Mouse (Mus musculus) gastrocnemius, postnatal 14 days (tissue): ENCODE measurements around the gene Supt7l. TPM values are rescaled to one million over a fixed set of nuclear protein-coding genes. Genes with fewer than 3 reads are reported as not detected.

Experiments
- DNase-seq: peaks from one replicate; pipeline ENCODE4 v3.0.0; 2021; ENCODE audit warnings: mixed read lengths
- intact Hi-C: fragments of 180-260 bp; cut with DNase I; formaldehyde crosslinking; loops from one replicate; pipeline ENCODE4 v1.15.1; 2025; ENCODE audit warnings: low total_unique reads
- total RNA-seq, 2 experiments: library from RNA; stranded (reverse); gene quantifications; 2 replicates each; pipeline ENCODE4 v1.2.3; 2021

The Supt7l gene
- total RNA-seq, 2 experiments from 2014 or later, result 9.6 to 10.0 TPM

DNA sequence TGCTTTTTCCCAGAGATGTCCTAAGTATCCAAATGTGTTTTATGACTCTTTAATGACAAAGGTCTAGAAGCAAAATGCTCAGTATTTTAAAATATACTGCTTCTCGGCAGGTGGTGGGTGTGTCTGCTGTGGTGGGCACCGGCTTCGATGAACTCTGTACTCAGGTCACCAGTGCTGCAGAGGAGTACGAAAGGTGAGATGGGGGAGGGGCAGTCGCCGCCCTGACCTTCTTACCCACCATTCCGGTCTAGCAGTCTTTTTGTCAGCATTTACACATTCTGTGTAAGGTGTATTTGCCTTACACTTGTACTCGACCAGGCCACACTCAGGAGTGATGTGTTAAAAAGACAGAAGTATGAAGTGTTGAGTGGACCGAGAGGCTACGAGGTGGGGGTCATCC, 22.8 kb downstream of the Supt7l start:
- intact Hi-C loops, result no loop called here
- DNase-seq, result no peak

DNA sequence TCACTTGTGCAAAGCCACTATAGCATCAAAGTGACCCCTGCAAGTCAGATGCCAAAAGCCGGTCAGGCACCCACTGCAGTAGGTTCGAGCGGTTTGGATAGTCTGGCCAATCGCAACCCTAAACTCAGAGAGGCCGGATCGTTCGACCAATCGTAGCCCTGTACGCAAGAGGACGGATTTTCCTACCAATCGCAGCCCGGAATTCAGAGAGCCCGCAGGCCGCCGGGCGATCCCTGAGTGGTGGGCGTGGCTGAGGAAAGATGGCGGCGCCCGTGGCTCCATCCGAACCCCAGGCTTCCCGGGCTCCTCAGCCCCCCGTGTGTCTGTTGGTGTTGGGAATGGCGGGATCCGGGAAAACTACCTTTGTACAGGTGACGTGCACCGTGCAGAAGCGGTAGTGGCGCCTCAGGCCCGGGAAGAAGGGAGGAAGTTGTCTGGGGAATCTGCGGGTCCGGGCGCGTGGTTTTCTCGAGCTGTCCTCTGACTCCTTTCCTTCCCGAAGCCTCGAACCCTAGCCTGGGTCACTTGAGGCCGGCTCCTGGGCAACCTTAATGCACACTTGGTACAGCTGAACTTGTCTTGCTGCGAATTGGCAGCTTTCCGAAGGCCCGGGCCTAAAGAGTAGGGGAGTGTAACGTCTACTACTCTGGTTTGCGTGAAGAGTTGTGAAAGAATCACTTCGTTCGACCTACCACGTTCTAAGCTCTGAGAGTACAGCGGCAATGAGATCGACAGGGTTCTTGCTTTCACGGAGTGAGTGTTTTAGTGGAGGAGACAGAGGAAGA, 32.9 kb downstream of the Supt7l start, which contains the start of gene Gpn1:
Gene Gpn1, plus strand, starts transcription at position 229 of the 785 bp plus-strand sequence.
- peak; percentile 88 for DNase-seq
- intact Hi-C loops, result no loop called here

GRCm38 (mm10) chr5:31492031-31492430, 35.6 kb downstream of the Supt7l start:
- intact Hi-C loops, result no loop called here
- DNase-seq, result no peak

GRCm38 (mm10) chr5:31489116-31489769, 38.4 kb downstream of the Supt7l start:
- no peak for DNase-seq
- intact Hi-C loops, result no loop called here

GRCm38 (mm10) chr5:31487889-31488288, 39.7 kb downstream of the Supt7l start:
- no peak for DNase-seq
- intact Hi-C loops, result no loop called here

GRCm38 (mm10) chr5:31485440-31485839, 42.2 kb downstream of the Supt7l start, which contains the start of gene 4930548H24Rik:
Gene 4930548H24Rik, plus strand, starts transcription at chr5:31485740.
- intact Hi-C loops, result no loop called here
- DNase-seq, result no peak

DNA sequence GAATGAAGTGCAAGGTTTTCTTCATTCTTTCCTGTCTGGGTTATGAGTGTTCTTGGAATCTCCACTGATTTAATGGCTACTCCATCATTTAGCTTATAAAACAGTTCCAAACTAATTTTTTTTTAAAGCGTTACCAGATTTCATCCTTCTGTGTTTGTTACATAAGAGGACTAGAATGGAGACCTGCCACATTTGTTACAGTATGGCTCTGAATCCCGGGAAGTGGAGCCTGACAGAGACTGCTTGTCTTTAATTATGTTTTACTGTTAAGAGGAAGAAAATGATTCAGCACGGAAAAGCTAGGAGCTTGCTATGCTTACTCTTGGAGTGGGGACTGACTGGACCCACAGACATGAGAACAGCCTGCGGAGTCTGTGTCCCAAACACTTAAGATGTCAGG, 47.1 kb downstream of the Supt7l start:
- intact Hi-C loops, result no loop called here

GRCm38 (mm10) chr5:31470334-31470733, 57.3 kb downstream of the Supt7l start:
- intact Hi-C loops, result no loop called here
- DNase-seq, result peak; percentile 53

More for the DNA sequence above, 47.1 kb downstream of the Supt7l start:
- no peak for DNase-seq

- DNase-seq, result no peak
- intact Hi-C loops, result no loop called here
Observed at GRCm38 (mm10) chr5:31469711-31470110, 57.9 kb downstream of the Supt7l start.

- DNase-seq, result no peak
- intact Hi-C loops, result no loop called here
Observed at GRCm38 (mm10) chr5:31467798-31468197, 59.8 kb downstream of the Supt7l start.

Other genes starting within 250 kb of the Supt7l start
- gene Ift172, start 236.7 kb downstream of the Supt7l start, total RNA-seq, result 10 to 100 TPM; 19.6 to 21.2 TPM
- 1 to 10 TPM; 3.5 to 4.9 TPM for gene Fndc4, start 231.7 kb downstream of the Supt7l start, total RNA-seq
- gene Gckr, start 230.4 kb downstream of the Supt7l start, total RNA-seq, result not detected
- 10 to 100 TPM; 11.2 to 12.1 TPM for gene Zfp512, start 75.4 kb downstream of the Supt7l start, total RNA-seq
- gene 4930548H24Rik, start 42.1 kb downstream of the Supt7l start, total RNA-seq, result not detected
- gene Gpn1, start 33.1 kb downstream of the Supt7l start, total RNA-seq, result 10 to 100 TPM; 17.1 to 18.3 TPM
- 10 to 100 TPM; 19.6 to 20.4 TPM for gene Slc4a1ap, start 812 bp downstream of the Supt7l start, total RNA-seq
- gene Mrpl33, start 69.1 kb upstream of the Supt7l start, total RNA-seq, result 100 to 1,000 TPM; 237 TPM
- 1 to 10 TPM; 2.1 to 3.3 TPM for gene Rbks, start 169.8 kb upstream of the Supt7l start, total RNA-seq
- 10 to 100 TPM; 34.7 to 35.7 TPM for gene Babam2, start 169.9 kb upstream of the Supt7l start, total RNA-seq